Mouse (Mus musculus) heart, adult 2 months (tissue): ENCODE measurements around the gene Arhgap11a. TPM values are rescaled to one million over a fixed set of nuclear protein-coding genes. Genes with fewer than 3 reads are reported as not detected.

ENCODE experiments used
- DNase-seq, 2 experiments: peaks; one replicate each; pipeline ENCODE4 v3.0.0; 2021
- H3K27ac ChIP-seq: fragments of 200-600 bp; 2 replicates; pipeline ENCODE4 v1.8.1; 2022
- H3K27me3 ChIP-seq: fragments of 200-500 bp; 2 replicates; pipeline ENCODE4 v1.6.1; 2012; ENCODE audit warnings: mild to moderate bottlenecking, low read length, inconsistent platforms, mixed read lengths; ENCODE audit not compliant: control insufficient read depth, insufficient read depth
- H3K36me3 ChIP-seq: fragments of 200-500 bp; 2 replicates; pipeline ENCODE4 v1.6.1; 2012; ENCODE audit warnings: low read length, inconsistent platforms; ENCODE audit not compliant: control insufficient read depth, insufficient read depth
- H3K4me1 ChIP-seq: fragments of 200-500 bp; 2 replicates; pipeline ENCODE4 v1.6.1; 2011; ENCODE audit warnings: low read length; ENCODE audit not compliant: control insufficient read depth, insufficient read depth
- H3K4me3 ChIP-seq: fragments of 200-600 bp; 2 replicates; pipeline ENCODE4 v1.8.1; 2022
- H3K79me2 ChIP-seq: fragments of 200-500 bp; replicated peaks from 2 replicates; pipeline ENCODE4 v1.6.1; 2012; ENCODE audit warnings: mild to moderate bottlenecking, inconsistent platforms, low read length, moderate library complexity, mixed read lengths; ENCODE audit not compliant: control insufficient read depth, insufficient read depth
- H3K9ac ChIP-seq: fragments of 200-500 bp; 2 replicates; pipeline ENCODE4 v1.6.1; 2012; ENCODE audit warnings: low read depth, mild to moderate bottlenecking, control low read depth, inconsistent platforms, low read length, mixed read lengths
- CTCF ChIP-seq: fragments of 200-600 bp; IDR thresholded peaks from 2 replicates; pipeline ENCODE4 v1.8.1; 2022; ENCODE audit warnings: antibody characterized with exemption, mild to moderate bottlenecking, moderate library complexity
- EP300 ChIP-seq: fragments of 200-500 bp; IDR thresholded peaks from 2 replicates; pipeline ENCODE4 v1.6.1; 2011; ENCODE audit warnings: low read depth, low read length, control low read depth; ENCODE audit not compliant: insufficient read depth
- POLR2A ChIP-seq: fragments of 200-500 bp; IDR thresholded peaks from 2 replicates; pipeline ENCODE4 v1.6.1; 2011; ENCODE audit warnings: mild to moderate bottlenecking, low read depth, low read length, control low read depth; ENCODE audit not compliant: insufficient read depth
- WGBS: fragments of 180-500 bp; shearing (Covaris S2); methylation state at CpG from one replicate; pipeline ENCODE4 v1.1.7; 2018; 5-methylcytosine and 5-hydroxymethylcytosine counted together
- intact Hi-C: fragments of 180-260 bp; cut with DNase I; formaldehyde crosslinking; loops from one replicate; pipeline ENCODE4 v1.15.1; 2025
- polyA plus RNA-seq: library from polyadenylated mRNA; depleted of rRNA; stranded (reverse); fragments of >200 nt; gene quantifications from 2 replicates; pipeline ENCODE4 v1.2.3, GENCODE M21; 2012
- total RNA-seq, 2 experiments: library from RNA; stranded (reverse); gene quantifications; 2 replicates each; pipeline ENCODE4 v1.2.3; 2021

The Arhgap11a gene
- total and polyA plus RNA-seq, 3 experiments, result 0.31 to 1.5 (median 1.2) TPM

GRCm38 (mm10) chr2:113806851-113807577 is 41.4 kb downstream of the Arhgap11a start:
- WGBS, result 62% methylated on average over 10 of the region's 10 CpGs
- no peak overlapping the region for H3K9ac ChIP-seq
- H3K79me2 ChIP-seq, result no peaks in the 10 kb centered on the region
- DNase-seq, result no peak
- no peak overlapping the region for H3K4me3 ChIP-seq
- no peak overlapping the region for H3K27ac ChIP-seq
- H3K27me3 ChIP-seq, result no peaks in the 10 kb centered on the region
- no peaks in the 10 kb centered on the region for H3K4me1 ChIP-seq
- TF ChIP-seq POLR2A, result no peak
- TF ChIP-seq CTCF, result no peak
- no peak for TF ChIP-seq EP300
- intact Hi-C loops, result loop anchor here (5.0 to 10.0 kb wide), 4 partner anchors 270 to 502 kb away; no protein-coding TSS in a partner anchor
- no peaks in the 10 kb centered on the region for H3K36me3 ChIP-seq

- 74% methylated on average over 4 of the region's 4 CpGs for WGBS
These were observed 42.7 kb downstream of the Arhgap11a start for GRCm38 (mm10) chr2:113805765-113806164.

GRCm38 (mm10) chr2:113803753-113804152 is 44.7 kb downstream of the Arhgap11a start:
- Histone ChIP-seq H3K9ac (no peak overlapping the region), H3K36me3 (no peaks in the 10 kb centered on the region), H3K4me3 (no peak overlapping the region), H3K27me3 (no peaks in the 10 kb centered on the region), H3K4me1 (no peaks in the 10 kb centered on the region), H3K27ac (no peak overlapping the region), H3K79me2 (no peaks in the 10 kb centered on the region)
- no peak for DNase-seq
- no peak for TF ChIP-seq POLR2A
- no peak for TF ChIP-seq CTCF
- TF ChIP-seq EP300, result no peak
- whole genome bisulfite sequencing, result 17% methylated on average over 1 of the region's 1 CpGs
- intact Hi-C loops, result loop anchor here (10.0 kb wide), 1 partner anchor 499 kb away; no protein-coding TSS in a partner anchor

More at GRCm38 (mm10) chr2:113805765-113806164, 42.7 kb downstream of the Arhgap11a start:
- H3K36me3 ChIP-seq, result no peaks in the 10 kb centered on the region
- H3K79me2 ChIP-seq, result no peaks in the 10 kb centered on the region
- DNase-seq, result no peak
- intact Hi-C loops, result loop anchor here (5.0 to 10.0 kb wide), 4 partner anchors 268 to 501 kb away; no protein-coding TSS in a partner anchor
- no peaks in the 10 kb centered on the region for H3K4me1 ChIP-seq
- no peaks in the 10 kb centered on the region for H3K27me3 ChIP-seq
- TF ChIP-seq POLR2A, result no peak
- TF ChIP-seq CTCF, result no peak
- TF ChIP-seq EP300, result no peak
- no peak overlapping the region for H3K9ac ChIP-seq
- no peak overlapping the region for H3K27ac ChIP-seq
- H3K4me3 ChIP-seq, result no peak overlapping the region

- DNase-seq, result no peak
- no peak overlapping the region for H3K27ac ChIP-seq
- intact Hi-C loops, result loop anchor here (10.0 kb wide), 1 partner anchor 496 kb away; no protein-coding TSS in a partner anchor
- no peaks in the 10 kb centered on the region for H3K4me1 ChIP-seq
- no peaks in the 10 kb centered on the region for H3K36me3 ChIP-seq
- WGBS, result 68% methylated on average over 5 of the region's 5 CpGs
- no peaks in the 10 kb centered on the region for H3K79me2 ChIP-seq
- H3K4me3 ChIP-seq, result no peak overlapping the region
- H3K27me3 ChIP-seq, result no peaks in the 10 kb centered on the region
- TF ChIP-seq CTCF (no peak), EP300 (no peak), POLR2A (no peak)
- H3K9ac ChIP-seq, result no peak overlapping the region
These were observed 47.6 kb downstream of the Arhgap11a start for GRCm38 (mm10) chr2:113800846-113801245.

- TF ChIP-seq EP300 (no peak), CTCF (no peak), POLR2A (no peak)
- DNase-seq, result no peak
- H3K27ac ChIP-seq, result no peak overlapping the region
- intact Hi-C loops, result no loop called here
- H3K4me3 ChIP-seq, result no peak overlapping the region
- H3K9ac ChIP-seq, result no peak overlapping the region
- H3K27me3 ChIP-seq, result no peaks in the 10 kb centered on the region
- no peaks in the 10 kb centered on the region for H3K79me2 ChIP-seq
- no peaks in the 10 kb centered on the region for H3K36me3 ChIP-seq
- 64% methylated on average over 13 of the region's 13 CpGs for WGBS
- H3K4me1 ChIP-seq, result no peaks in the 10 kb centered on the region
These were observed 49.9 kb downstream of the Arhgap11a start for GRCm38 (mm10) chr2:113798605-113799004.

GRCm38 (mm10) chr2:113795186-113795585 is 53.3 kb downstream of the Arhgap11a start:
- DNase-seq, result no peak
- Histone ChIP-seq H3K79me2 (no peaks in the 10 kb centered on the region), H3K4me3 (no peak overlapping the region), H3K4me1 (no peaks in the 10 kb centered on the region), H3K27ac (no peak overlapping the region), H3K9ac (no peak overlapping the region), H3K27me3 (no peaks in the 10 kb centered on the region), H3K36me3 (no peaks in the 10 kb centered on the region)
- TF ChIP-seq EP300, result no peak
- WGBS, result 77% methylated on average over 4 of the region's 4 CpGs
- intact Hi-C loops, result no loop called here
